Mouse (Mus musculus) kidney, postnatal 0 days (tissue): ENCODE results near the gene Clip2. TPM values are rescaled to one million over a fixed set of nuclear protein-coding genes. Genes with fewer than 3 reads are reported as not detected.

Source experiments
- ATAC-seq: fragments of 200-750 bp; cut with Nextera tagmentation; replicated peaks from 2 replicates; pipeline ENCODE4 v1.8.0; 2017; ENCODE audit warnings: low read depth, moderate number of reproducible peaks, moderate TSS enrichment, moderate library complexity; ENCODE audit not compliant: low FRiP score
- DNase-seq: peaks from one replicate; pipeline ENCODE4 v3.0.0-alpha.2; 2016; ENCODE audit warnings: low spot score
- H3K27ac ChIP-seq: fragments of 300-500 bp; sonication (generic); 2 replicates; pipeline ENCODE4 v1.5.1; 2014; ENCODE audit warnings: mild to moderate bottlenecking
- H3K27me3 ChIP-seq: fragments of 300-500 bp; sonication (generic); 2 replicates; pipeline ENCODE4 v1.6.1; 2014; ENCODE audit warnings: low read length, mixed read lengths; ENCODE audit not compliant: insufficient read depth
- H3K36me3 ChIP-seq: fragments of 300-500 bp; sonication (generic); 2 replicates; pipeline ENCODE4 v1.6.1; 2014; ENCODE audit warnings: low read length, mixed read lengths; ENCODE audit not compliant: insufficient read depth
- H3K4me1 ChIP-seq: fragments of 300-500 bp; sonication (generic); replicated peaks from 2 replicates; pipeline ENCODE4 v1.6.1; 2014; ENCODE audit warnings: antibody characterized with exemption, low read length, mixed read lengths; ENCODE audit not compliant: insufficient read depth
- H3K4me2 ChIP-seq: fragments of 300-500 bp; sonication (generic); 2 replicates; pipeline ENCODE4 v1.6.1; 2014; ENCODE audit warnings: mild to moderate bottlenecking, low read length, moderate library complexity, mixed read lengths
- H3K4me3 ChIP-seq: fragments of 300-500 bp; sonication (generic); replicated peaks from 2 replicates; pipeline ENCODE4 v1.5.1; 2014; ENCODE audit warnings: low read depth, low read length
- H3K9ac ChIP-seq: fragments of 300-500 bp; sonication (generic); 2 replicates; pipeline ENCODE4 v1.6.1; 2014; ENCODE audit warnings: low read depth, low read length
- H3K9me3 ChIP-seq: fragments of 300-500 bp; sonication (generic); replicated peaks from 2 replicates; pipeline ENCODE4 v1.6.1; 2016; ENCODE audit warnings: low read length, inconsistent platforms, mixed read lengths
- CTCF ChIP-seq: IDR thresholded peaks from 2 replicates; pipeline ENCODE4 v1.5.1; 2016; ENCODE audit warnings: antibody characterized with exemption, low read depth, mild to moderate bottlenecking, moderate library complexity
- WGBS: fragments of 180-500 bp; shearing (Covaris S2); extraction: QIAGEN DNeasy Blood & Tissue Kit; methylation state at CpG from one replicate; pipeline ENCODE4 v1.1.7; 2014; 5-methylcytosine and 5-hydroxymethylcytosine counted together
- polyA plus RNA-seq: library from polyadenylated mRNA; unstranded; fragments of >200 nt; fragmentation: Nextera tagmentation; extraction: Ambion mirVana; gene quantifications from 2 replicates; pipeline ENCODE4 v1.2.1, GENCODE M21; 2015

Clip2 gene
- polyA plus RNA-seq, 1 experiment from 2014 or later = 3.3 TPM

DNA sequence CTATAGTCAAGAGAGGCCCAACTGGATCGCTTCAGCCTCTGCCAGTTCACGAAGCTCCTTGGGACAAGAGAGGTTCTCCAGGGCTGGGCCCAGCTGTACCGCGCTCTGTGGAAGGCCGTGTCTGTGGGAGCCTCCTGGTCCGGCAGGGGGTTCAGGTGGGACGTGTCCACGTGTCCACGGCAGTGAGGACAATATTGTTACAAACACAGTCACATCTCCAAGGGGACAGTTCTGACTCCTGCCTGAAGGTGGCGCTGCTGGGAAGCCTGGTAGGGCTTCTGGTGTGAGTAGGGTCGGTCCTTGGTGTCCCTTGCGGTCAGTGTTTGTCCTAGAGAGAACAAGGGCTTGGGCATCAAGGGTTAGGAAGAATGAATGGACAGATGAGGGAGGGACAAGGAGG is 61.8 kb downstream of the Clip2 start:
- ATAC-seq (no peak), DNase-seq (no peak)
- Histone ChIP-seq H3K27me3 (no peaks in the 10 kb centered on the region), H3K9me3 (no peaks in the 10 kb centered on the region), H3K27ac (no peak overlapping the region), H3K4me3 (no peak overlapping the region), H3K36me3 (peaks cover 13% of the 10 kb centered on the region; the same call in 1 of the 2 replicates), H3K9ac (no peak overlapping the region), H3K4me1 (no peaks in the 10 kb centered on the region), H3K4me2 (no peak overlapping the region)
- 90% methylated on average over 12 of the region's 12 CpGs for WGBS
- TF ChIP-seq CTCF = peak; percentile 59

DNA sequence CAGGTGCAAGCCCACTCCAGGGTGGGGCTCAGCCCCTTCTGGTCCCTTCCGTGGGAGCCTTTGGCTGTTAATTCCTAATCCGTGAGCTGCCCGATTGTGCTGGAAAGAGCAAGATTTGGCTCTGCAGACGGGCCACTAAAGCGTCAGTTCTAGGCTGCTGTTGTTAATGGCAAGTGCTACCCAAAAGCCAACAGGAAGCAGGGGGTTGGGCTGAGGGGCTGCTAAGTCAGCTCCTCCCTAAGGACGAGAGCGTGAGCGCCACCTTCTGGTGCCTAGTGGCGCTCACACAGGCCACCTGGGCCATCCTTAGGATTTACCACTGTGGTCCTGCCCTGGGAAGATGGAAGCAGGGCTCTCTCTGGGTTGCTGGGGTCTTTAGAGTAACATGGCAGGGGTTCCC is 62.7 kb downstream of the Clip2 start:
- Histone ChIP-seq H3K9me3 (no peaks in the 10 kb centered on the region), H3K27ac (no peak overlapping the region), H3K4me1 (no peaks in the 10 kb centered on the region), H3K27me3 (no peaks in the 10 kb centered on the region), H3K4me2 (no peak overlapping the region), H3K36me3 (peaks cover 13% of the 10 kb centered on the region; the same call in 1 of the 2 replicates), H3K4me3 (no peak overlapping the region), H3K9ac (no peak overlapping the region)
- ATAC-seq (no peak), DNase-seq (peak; percentile 68)
- WGBS = 28% methylated on average over 9 of the region's 9 CpGs
- TF ChIP-seq CTCF = peak; percentile 68

DNA sequence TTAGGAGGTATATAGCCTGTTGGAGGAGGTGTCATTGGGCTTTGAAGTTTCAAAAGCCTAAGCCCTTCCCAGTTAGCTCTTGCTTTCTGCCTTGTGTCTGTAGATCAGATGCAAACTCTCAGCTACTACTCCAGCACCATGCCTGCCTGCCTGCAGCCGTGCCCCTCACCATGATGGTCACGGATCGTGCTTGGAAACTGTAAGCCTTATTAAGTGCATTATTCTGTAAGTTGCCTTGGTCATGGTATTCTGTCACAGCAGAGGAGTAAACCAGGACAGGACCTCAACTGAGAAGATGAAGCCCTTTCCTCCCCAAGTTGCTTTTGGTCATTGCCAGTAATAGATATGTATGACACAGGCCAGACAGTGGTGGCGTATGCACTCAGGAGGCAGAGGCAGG is 63.6 kb downstream of the Clip2 start:
- DNase-seq (no peak), ATAC-seq (no peak)
- Histone ChIP-seq H3K9me3 (no peaks in the 10 kb centered on the region), H3K27me3 (no peaks in the 10 kb centered on the region), H3K36me3 (peaks cover 13% of the 10 kb centered on the region; the same call in 1 of the 2 replicates), H3K4me1 (no peaks in the 10 kb centered on the region), H3K4me2 (no peak overlapping the region), H3K9ac (no peak overlapping the region), H3K4me3 (no peak overlapping the region), H3K27ac (no peak overlapping the region)
- TF ChIP-seq CTCF = no peak
- WGBS = 88% methylated on average over 4 of the region's 4 CpGs

DNA sequence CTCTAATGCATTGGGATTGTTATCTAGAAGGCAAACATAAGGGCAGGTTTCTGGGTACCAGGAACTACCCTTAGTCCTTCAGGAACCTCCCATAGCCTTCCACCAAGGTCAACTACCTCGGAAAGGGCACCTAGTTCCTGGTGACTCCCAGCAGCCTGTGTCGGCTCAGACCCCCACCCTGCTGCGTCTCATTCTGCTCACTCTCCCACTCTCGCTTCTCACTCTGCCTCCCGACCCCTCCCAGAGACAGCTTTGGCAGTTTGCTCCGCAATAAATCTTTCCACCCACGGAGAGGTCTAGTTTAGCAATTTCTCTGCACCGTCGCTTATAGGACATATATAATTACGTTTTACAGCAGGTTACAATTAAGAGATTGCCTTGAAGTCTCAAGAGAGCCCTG is 64.2 kb downstream of the Clip2 start:
- Histone ChIP-seq H3K9ac (no peak overlapping the region), H3K4me3 (no peak overlapping the region), H3K9me3 (no peaks in the 10 kb centered on the region), H3K27me3 (no peaks in the 10 kb centered on the region), H3K27ac (no peak overlapping the region), H3K4me1 (no peaks in the 10 kb centered on the region), H3K36me3 (peaks cover 13% of the 10 kb centered on the region; the same call in 1 of the 2 replicates), H3K4me2 (no peak overlapping the region)
- TF ChIP-seq CTCF = no peak
- DNase-seq = no peak
- no peak for ATAC-seq
- 30% methylated on average over 10 of the region's 10 CpGs for WGBS

DNA sequence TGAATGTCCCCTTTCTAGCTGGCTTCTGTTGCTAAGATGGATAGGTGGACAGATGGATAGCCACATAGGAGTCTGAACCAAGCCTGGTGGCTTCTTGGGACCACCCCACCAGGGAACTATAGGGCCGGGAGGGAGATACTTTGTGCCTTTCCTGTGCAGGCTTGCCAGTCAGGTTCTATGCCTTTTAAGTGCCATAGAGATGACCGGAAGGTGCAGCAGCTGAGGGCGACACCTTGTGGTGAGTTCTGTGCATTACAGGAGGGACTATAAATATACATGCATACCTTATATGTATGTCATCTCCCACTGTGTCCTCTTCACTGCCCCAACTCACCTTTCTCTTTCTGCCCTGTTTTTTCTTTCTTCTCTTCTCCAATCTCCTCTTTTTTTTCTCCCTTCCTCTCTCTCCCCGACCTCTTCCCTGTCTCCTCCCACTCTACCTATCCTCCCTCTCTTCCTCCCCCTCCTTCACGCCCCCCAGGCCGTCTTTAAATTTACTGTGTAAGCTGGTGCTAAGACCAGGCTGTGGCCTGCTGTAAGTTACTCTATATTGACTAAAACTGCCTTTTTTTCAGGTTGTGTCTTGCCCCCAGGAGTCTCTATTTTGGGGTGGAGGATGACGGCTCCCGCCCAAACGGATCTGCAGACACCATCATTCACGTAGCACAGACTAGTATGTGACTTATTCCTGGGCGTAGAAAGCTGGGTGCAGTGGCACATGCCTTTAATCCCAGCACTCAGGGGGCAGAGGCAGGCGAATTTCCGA is 66.2 kb downstream of the Clip2 start:
- no peak overlapping the region for H3K9ac ChIP-seq
- H3K4me3 ChIP-seq = no peak overlapping the region
- no peak overlapping the region for H3K27ac ChIP-seq
- no peaks in the 10 kb centered on the region for H3K27me3 ChIP-seq
- peak; percentile 99 for TF ChIP-seq CTCF
- no peak overlapping the region for H3K4me2 ChIP-seq
- WGBS = 57% methylated on average over 13 of the region's 13 CpGs
- H3K4me1 ChIP-seq = no peaks in the 10 kb centered on the region
- 0 out of 2 replicates have a peak, but pooled peaks cover 8% of the 10 kb centered on the region for H3K36me3 ChIP-seq
- DNase-seq (peak; percentile 92), ATAC-seq (no peak)
- H3K9me3 ChIP-seq = no peaks in the 10 kb centered on the region

DNA sequence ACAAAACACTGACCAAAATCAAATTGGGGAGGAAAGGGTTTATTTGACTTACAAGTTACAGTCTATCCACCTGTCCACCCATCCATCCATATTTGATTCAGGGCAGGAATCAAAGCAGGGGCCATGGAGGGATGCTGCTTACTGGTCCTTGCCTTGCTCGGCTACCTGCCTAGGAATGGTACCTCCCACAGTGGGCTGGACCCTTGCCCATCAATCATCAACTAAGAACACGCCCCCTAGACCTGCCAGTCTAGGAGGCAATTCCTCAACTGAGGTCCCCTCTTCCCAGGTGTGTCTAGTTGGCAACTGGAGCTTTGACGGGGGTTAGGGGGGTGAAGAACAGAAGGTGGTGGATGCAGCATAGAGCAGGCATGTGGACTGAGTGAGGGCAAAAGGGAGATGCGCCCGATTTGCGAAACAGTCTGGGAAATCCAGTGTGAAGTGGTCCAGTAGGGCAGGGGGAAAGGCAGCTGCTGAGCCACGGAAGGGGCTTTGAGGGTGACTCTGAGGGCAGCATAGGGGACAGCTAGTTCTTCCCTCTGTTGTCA is 67.0 kb downstream of the Clip2 start:
- ATAC-seq (no peak), DNase-seq (no peak)
- 81% methylated on average over 7 of the region's 7 CpGs for WGBS
- no peak overlapping the region for H3K4me3 ChIP-seq
- no peak overlapping the region for H3K4me2 ChIP-seq
- no peaks in the 10 kb centered on the region for H3K9me3 ChIP-seq
- 0 out of 2 replicates have a peak, but pooled peaks cover 2% of the 10 kb centered on the region for H3K36me3 ChIP-seq
- no peak overlapping the region for H3K9ac ChIP-seq
- no peak for TF ChIP-seq CTCF
- no peaks in the 10 kb centered on the region for H3K4me1 ChIP-seq
- H3K27ac ChIP-seq = no peak overlapping the region
- H3K27me3 ChIP-seq = no peaks in the 10 kb centered on the region
